Mouse (Mus musculus): ENCODE data around the gene Krtap17-1.

DNA sequence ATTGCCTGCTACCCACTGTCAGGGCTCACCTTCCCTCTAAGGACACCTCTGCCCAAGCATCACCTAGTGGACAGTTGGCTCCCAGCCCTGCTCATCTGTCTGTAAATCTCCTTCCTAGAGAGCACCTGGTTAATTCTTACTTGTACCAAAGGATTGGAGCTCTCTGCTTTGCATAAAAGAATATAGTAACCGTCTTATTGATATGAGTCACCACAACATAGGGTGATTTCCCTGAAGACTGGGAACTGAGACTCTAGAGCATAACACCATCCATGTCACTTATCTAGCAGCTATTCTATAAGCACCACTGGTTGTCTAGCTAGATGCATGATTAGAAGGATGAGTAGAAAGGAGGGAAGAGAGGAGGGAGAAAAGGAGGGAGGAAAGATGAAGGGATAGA is 10.4 kb downstream of the Krtap17-1 start:
- TF ChIP-seq MYOG (IDR thresholded peaks at IDR 0.05; ENCODE audit: control insufficient read depth in 1 of 3, insufficient read depth in 1 of 3, insufficient read length in 2 of 3, low read depth in 2 of 3) (no peak), POLR2A (IDR thresholded peaks at IDR 0.05; ENCODE audit: insufficient read length, low read depth) (no peak), MAX (IDR thresholded peaks at IDR 0.05; ENCODE audit: low read depth) (no peak), TCF12 (IDR thresholded peaks at IDR 0.05; ENCODE audit: insufficient read depth, poor library complexity, severe bottlenecking) (no peak), MYOD1 (IDR thresholded peaks at IDR 0.05; ENCODE audit: control insufficient read depth in 1 of 3, insufficient read length in 2 of 3, low read depth in 2 of 3) (no peak), POLR2AphosphoS2 (IDR thresholded peaks at IDR 0.05; ENCODE audit: insufficient read length, low read depth) (no peak), REST (IDR thresholded peaks at IDR 0.05; ENCODE audit: insufficient read depth, insufficient read length) (no peak), TCF3 (IDR thresholded peaks at IDR 0.05; ENCODE audit: insufficient read length, low read depth) (no peak), USF1 (IDR thresholded peaks at IDR 0.05; ENCODE audit: low read depth) (no peak), E2F4 (IDR thresholded peaks at IDR 0.05; ENCODE audit: insufficient read depth) (no peak), CEBPB (IDR thresholded peaks at IDR 0.05; ENCODE audit: insufficient read depth, poor library complexity, severe bottlenecking) (no peak)
